Mouse (Mus musculus): ENCODE measurements around the gene Tmem106a. TPM values are rescaled to one million over a fixed set of nuclear protein-coding genes. Genes with fewer than 3 reads are reported as not detected.
"Not testable (repeated sequence)": the region's sequence is repeated elsewhere in the genome, so short reads cannot be mapped to it uniquely, and the experiment has no call there.

Tmem106a gene
- total RNA-seq, 2 experiments from 2014 or later = 2.3 to 3.1 TPM

GRCm38 (mm10) chr11:101627857-101628559, 46.0 kb downstream of the Tmem106a start:
- DNase-seq = peak; percentile 88
- intact Hi-C loops (cut with DNase I; ENCODE audit: low total_unique reads) = no loop called here

GRCm38 (mm10) chr11:101628733-101629417, 46.8 kb downstream of the Tmem106a start:
- intact Hi-C loops (cut with DNase I; ENCODE audit: low total_unique reads); DNase-seq: not testable (repeated sequence)

GRCm38 (mm10) chr11:101635660-101636059, 53.6 kb downstream of the Tmem106a start:
- no peak for DNase-seq
- intact Hi-C loops (cut with DNase I; ENCODE audit: low total_unique reads) = no loop called here

- no peak for DNase-seq
- intact Hi-C loops (cut with DNase I; ENCODE audit: low total_unique reads) = no loop called here
These were observed 57.7 kb downstream of the Tmem106a start for GRCm38 (mm10) chr11:101639761-101640160.

- DNase-seq = peak; percentile 83
- intact Hi-C loops (cut with DNase I; ENCODE audit: low total_unique reads) = not testable (repeated sequence)
These were observed 59.0 kb downstream of the Tmem106a start for GRCm38 (mm10) chr11:101640857-101641709.

Other genes starting within 250 kb of the Tmem106a start
- not detected for gene G6pc, start 214.7 kb upstream of the Tmem106a start, total RNA-seq (2021)
- gene Aarsd1, start 164.6 kb upstream of the Tmem106a start, total RNA-seq (2021) = 10 to 100 TPM; 16.4 to 17.4 TPM
- 1 to 10 TPM; 3.2 to 4.1 TPM for gene Gm27029, start 157.4 kb upstream of the Tmem106a start, total RNA-seq (2021)
- 1 to 10 TPM; 6.4 to 7.2 TPM for gene Rundc1, start 157.2 kb upstream of the Tmem106a start, total RNA-seq (2021)
- 100 to 1,000 TPM; 101 to 102 TPM for gene Ptges3l, start 156.9 kb upstream of the Tmem106a start, total RNA-seq (2021)
- 10 to 100 TPM; 50.3 to 61.5 TPM for gene Rpl27, start 139.9 kb upstream of the Tmem106a start, total RNA-seq (2021)
- gene Ifi35, start 133.8 kb upstream of the Tmem106a start, total RNA-seq (2021) = 1 to 10 TPM; 7.0 to 7.2 TPM
- 1 to 10 TPM; 4.0 to 4.8 TPM for gene Rnd2, start 117.2 kb upstream of the Tmem106a start, total RNA-seq (2021)
- gene Vat1, start 116.0 kb upstream of the Tmem106a start, total RNA-seq (2021) = 10 to 100 TPM; 27.1 to 33.6 TPM
- gene Brca1, start 30.3 kb upstream of the Tmem106a start, total RNA-seq (2021) = under 1 TPM; 0.89 to 0.92 TPM
- gene Nbr1, start 30.1 kb upstream of the Tmem106a start, total RNA-seq (2021) = 10 to 100 TPM; 66.3 to 69.0 TPM
- gene Gm11634, start 17.0 kb downstream of the Tmem106a start, total RNA-seq (2021) = not detected
- 10 to 100 TPM; 18.0 to 19.8 TPM for gene Rdm1, start 45.0 kb downstream of the Tmem106a start, total RNA-seq (2021)
- gene Arl4d, start 83.3 kb downstream of the Tmem106a start, total RNA-seq (2021) = 10 to 100 TPM in 1 of 2 experiments, 1 to 10 TPM in 1; 7.1 to 10.7 TPM
- 10 to 100 TPM; 12.7 to 13.6 TPM for gene Dhx8, start 150.7 kb downstream of the Tmem106a start, total RNA-seq (2021)
- 1 to 10 TPM; 4.1 to 4.9 TPM for gene Etv4, start 203.1 kb downstream of the Tmem106a start, total RNA-seq (2021)

All from gastrocnemius, postnatal 14 days (tissue).